Mouse (Mus musculus): ENCODE measurements around the gene Pxk.

- TF ChIP-seq POLR2A (IDR thresholded peaks at IDR 0.05; ENCODE audit: borderline replicate concordance, insufficient read depth, low read length) (no peak), CTCF (IDR thresholded peaks at IDR 0.05; ENCODE audit: borderline replicate concordance, insufficient read depth, low read depth, low read length) (no peak)
Measured at GRCm38 (mm10) chr14:8191331-8191965, 93.4 kb downstream of the Pxk start.

All from cerebellum, adult 2 months (tissue).